Mouse (Mus musculus): ENCODE data around the gene Ptrh1.
A peak's percentile ranks its signal among the peaks of the same experiment; 100 is the strongest.

Ptrh1 gene

GRCm38 (mm10) chr2:32775359-32776074 is at the start of gene Ptrh1, which contains the start of gene Ttc16:
TSS of gene Ptrh1 (plus strand) at chr2:32775786.
TSS of gene Ttc16 (minus strand) at chr2:32775633.
- DNase-seq, result peak; percentile 98 to 99

- peak; percentile 95 to 96 for DNase-seq
Observed at GRCm38 (mm10) chr2:32727435-32727834, 48.2 kb upstream of the Ptrh1 start.

GRCm38 (mm10) chr2:32728463-32728862 is 47.1 kb upstream of the Ptrh1 start:
- peak; percentile 59 to 78 for DNase-seq

GRCm38 (mm10) chr2:32729547-32729946 is 46.0 kb upstream of the Ptrh1 start:
- no peak for DNase-seq

- peak; percentile 52 to 82 for DNase-seq
Observed at GRCm38 (mm10) chr2:32730854-32731253, 44.7 kb upstream of the Ptrh1 start.

- no peak for DNase-seq
Observed at GRCm38 (mm10) chr2:32731911-32732310, 43.7 kb upstream of the Ptrh1 start.

GRCm38 (mm10) chr2:32732695-32733094 is 42.9 kb upstream of the Ptrh1 start:
- no peak for DNase-seq

GRCm38 (mm10) chr2:32734480-32734879 is 41.1 kb upstream of the Ptrh1 start:
- DNase-seq, result peak; percentile 36 to 51

GRCm38 (mm10) chr2:32734933-32735332 is 40.7 kb upstream of the Ptrh1 start:
- peak; percentile 77 to 89 for DNase-seq

GRCm38 (mm10) chr2:32736306-32736829 is 39.2 kb upstream of the Ptrh1 start:
- DNase-seq, result no peak

GRCm38 (mm10) chr2:32737008-32737407 is 38.6 kb upstream of the Ptrh1 start:
- no peak for DNase-seq

- DNase-seq, result no peak
Observed at GRCm38 (mm10) chr2:32739311-32739710, 36.3 kb upstream of the Ptrh1 start.

- DNase-seq, result no peak
Observed at GRCm38 (mm10) chr2:32740916-32741272, 34.7 kb upstream of the Ptrh1 start, which contains the start of gene 6330409D20Rik. TSS of gene 6330409D20Rik (minus strand) at chr2:32741016.

GRCm38 (mm10) chr2:32741273-32742172 is 34.1 kb upstream of the Ptrh1 start:
- peak; percentile 72 to 74 for DNase-seq

GRCm38 (mm10) chr2:32742173-32742531 is 33.4 kb upstream of the Ptrh1 start:
- no peak for DNase-seq

- DNase-seq, result no peak
Observed at GRCm38 (mm10) chr2:32744272-32744982, 31.2 kb upstream of the Ptrh1 start.

GRCm38 (mm10) chr2:32749082-32749481 is 26.5 kb upstream of the Ptrh1 start:
- DNase-seq, result no peak

- no peak for DNase-seq
Observed at GRCm38 (mm10) chr2:32750199-32750598, 25.4 kb upstream of the Ptrh1 start.

- peak; percentile 72 to 75 for DNase-seq
Observed at GRCm38 (mm10) chr2:32750887-32751664, 24.5 kb upstream of the Ptrh1 start.

- no peak for DNase-seq
Observed at GRCm38 (mm10) chr2:32751665-32752033, 23.9 kb upstream of the Ptrh1 start.

- no peak for DNase-seq
Observed at GRCm38 (mm10) chr2:32752181-32752580, 23.4 kb upstream of the Ptrh1 start.

GRCm38 (mm10) chr2:32756674-32757055 is 18.9 kb upstream of the Ptrh1 start:
- no peak for DNase-seq
